Mouse (Mus musculus) gastrocnemius, postnatal 25 days (tissue): ENCODE results near the gene Tuba1b. TPM values are rescaled to one million over a fixed set of nuclear protein-coding genes. Genes with fewer than 3 reads are reported as not detected.
A peak's percentile ranks its signal among the peaks of the same experiment; 100 is the strongest.
"Not testable (repeated sequence)": the region's sequence is repeated elsewhere in the genome, so short reads cannot be mapped to it uniquely, and the experiment has no call there.

Source experiments
- DNase-seq: peaks from one replicate; pipeline ENCODE4 v3.0.0; 2022
- total RNA-seq, 2 experiments: library from RNA; stranded (reverse); gene quantifications; 1 replicate in 1 of 2; 2 replicates in 1 of 2; pipeline ENCODE4 v1.2.3; 2021

The Tuba1b gene
- total RNA-seq, 2 experiments from 2014 or later: 36.4 to 44.5 TPM

DNA sequence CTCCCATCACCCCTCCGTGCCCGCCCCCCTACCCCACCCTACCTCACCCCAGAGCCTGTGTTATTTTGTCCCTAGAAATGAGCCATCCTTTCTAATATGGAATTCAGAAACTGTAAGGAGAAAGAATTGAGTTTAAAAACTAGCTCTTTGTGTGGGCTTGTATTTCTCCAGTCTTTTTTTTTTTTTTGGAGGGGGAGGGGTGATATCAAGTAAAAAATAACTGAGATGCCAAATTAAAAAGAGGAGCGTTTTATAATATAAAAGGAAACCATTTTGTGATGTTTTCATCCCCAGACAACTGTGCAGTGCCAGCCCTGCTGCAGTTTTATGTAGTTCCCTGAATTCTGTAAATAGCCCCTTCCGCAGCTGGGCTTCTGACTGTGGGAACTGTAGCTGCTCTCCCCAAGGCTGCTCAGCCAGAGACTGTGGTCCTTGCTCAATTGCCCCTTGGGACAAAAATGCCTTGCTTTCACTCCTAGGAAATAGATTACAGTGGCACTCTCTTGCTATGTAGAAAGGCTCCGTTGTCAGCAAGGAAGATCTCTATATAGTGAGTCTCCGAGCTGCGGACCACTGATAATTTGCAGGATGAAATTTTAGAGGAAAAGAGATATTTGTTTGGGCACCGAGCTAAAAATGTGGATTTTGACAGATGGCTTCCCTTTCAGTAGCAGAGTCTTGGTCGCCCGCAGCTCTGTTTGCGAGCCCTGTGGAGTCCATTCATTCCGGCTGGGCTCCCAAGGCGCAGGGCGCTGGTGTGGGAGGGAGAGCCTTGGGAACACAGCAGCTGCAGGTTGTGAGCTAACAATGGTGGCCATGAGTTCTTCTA, 20.3 kb upstream of the Tuba1b start:
- no peak for DNase-seq

DNA sequence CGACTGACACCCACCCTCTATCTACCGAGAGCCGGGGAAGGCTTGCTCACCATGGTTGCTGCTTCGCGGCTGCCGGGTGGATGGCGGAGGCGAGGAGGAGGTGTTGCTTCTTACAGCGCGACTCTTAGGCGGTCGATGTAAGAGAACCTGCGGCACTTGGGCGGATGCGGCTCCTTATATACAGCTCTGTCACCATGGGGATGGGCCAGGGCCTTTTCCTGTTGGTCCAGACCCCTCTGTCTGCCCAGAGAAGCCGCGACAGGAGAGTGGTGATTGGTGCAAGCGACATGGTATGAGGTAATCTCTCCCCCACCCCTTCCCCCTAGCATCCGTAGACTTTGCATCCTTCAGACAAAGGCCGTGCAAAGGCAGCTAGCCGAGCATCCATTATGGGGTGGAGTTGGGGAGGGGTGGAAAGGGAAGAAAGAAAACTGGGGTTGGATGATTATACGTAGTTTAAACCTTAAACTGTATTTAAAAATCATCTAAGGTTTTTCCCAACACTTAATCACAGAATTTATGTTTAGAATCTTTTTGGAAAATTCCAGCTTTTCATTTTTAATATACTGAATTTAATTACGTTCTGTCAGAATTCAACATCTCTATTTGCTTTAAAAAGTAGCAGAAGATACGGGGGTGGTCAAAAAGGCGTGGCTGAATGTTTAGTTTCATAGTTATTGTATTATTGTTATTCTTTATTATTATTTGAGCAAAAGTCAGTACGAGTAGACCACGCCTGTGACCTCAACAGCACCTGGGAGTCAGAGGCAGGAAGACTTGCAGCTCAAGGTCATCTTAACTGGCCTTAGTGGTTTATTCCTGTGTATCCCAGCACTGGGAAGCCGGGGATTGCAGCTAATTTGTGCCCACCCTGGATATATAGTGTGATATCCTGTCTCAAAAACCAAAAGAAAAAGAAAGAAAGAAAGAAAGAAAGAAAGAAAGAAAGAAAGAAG, 19.3 kb upstream of the Tuba1b start, which contains the start of the genes Gm49450 and Tuba1a:
TSS of gene Gm49450 (minus strand) at position 151 of the 956 bp plus-strand sequence.
TSS of gene Tuba1a (minus strand) at position 303 of the 956 bp plus-strand sequence.
- peak; percentile 93 for DNase-seq

GRCm38 (mm10) chr15:98952751-98953400, 18.5 kb upstream of the Tuba1b start:
- DNase-seq: peak; percentile 61

GRCm38 (mm10) chr15:98952063-98952455, 17.7 kb upstream of the Tuba1b start:
- DNase-seq: no peak

- not testable (repeated sequence) for DNase-seq
These were observed 17.0 kb upstream of the Tuba1b start for GRCm38 (mm10) chr15:98951122-98952062.

DNA sequence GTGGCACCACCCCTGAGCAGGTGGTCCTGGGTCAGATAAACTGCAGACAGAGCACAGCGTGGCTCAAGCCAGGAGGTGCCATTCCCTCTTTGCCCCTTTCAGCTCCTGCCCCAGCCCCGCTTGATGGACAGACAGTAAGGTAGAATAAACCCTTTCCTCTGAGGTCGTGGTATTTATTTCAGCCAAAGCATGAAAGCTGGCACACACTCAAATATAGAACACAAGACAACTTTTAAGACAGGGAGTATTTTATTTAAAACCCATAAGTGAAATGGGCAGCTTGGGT, 15.2 kb upstream of the Tuba1b start:
- DNase-seq: no peak

GRCm38 (mm10) chr15:98948857-98949606, 14.7 kb upstream of the Tuba1b start:
- no peak for DNase-seq

DNA sequence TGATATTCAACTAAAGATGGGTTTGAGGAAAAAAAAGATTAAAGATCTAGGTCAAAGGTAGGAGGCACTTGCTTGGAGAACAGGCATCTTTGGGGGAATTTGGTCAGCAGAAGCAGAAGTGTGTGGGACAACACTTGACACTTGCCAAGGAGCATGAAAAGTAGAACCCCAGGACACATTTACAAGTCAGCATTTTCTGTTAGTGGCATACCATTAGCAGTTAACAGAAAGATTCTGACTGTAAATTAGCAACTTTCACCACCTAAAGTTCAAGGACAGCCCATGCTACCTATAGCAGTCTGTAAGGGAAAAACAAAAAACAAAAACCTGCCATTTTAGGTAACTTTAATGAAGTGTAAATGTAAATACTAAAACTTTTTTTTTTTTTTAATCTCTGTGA, 14.0 kb upstream of the Tuba1b start:
- no peak for DNase-seq

- no peak for DNase-seq
These were observed 13.5 kb upstream of the Tuba1b start for GRCm38 (mm10) chr15:98947884-98948283.

- no peak for DNase-seq
These were observed 8.8 kb upstream of the Tuba1b start for GRCm38 (mm10) chr15:98943133-98943532.

- no peak for DNase-seq
These were observed 7.7 kb upstream of the Tuba1b start for GRCm38 (mm10) chr15:98942081-98942480.

DNA sequence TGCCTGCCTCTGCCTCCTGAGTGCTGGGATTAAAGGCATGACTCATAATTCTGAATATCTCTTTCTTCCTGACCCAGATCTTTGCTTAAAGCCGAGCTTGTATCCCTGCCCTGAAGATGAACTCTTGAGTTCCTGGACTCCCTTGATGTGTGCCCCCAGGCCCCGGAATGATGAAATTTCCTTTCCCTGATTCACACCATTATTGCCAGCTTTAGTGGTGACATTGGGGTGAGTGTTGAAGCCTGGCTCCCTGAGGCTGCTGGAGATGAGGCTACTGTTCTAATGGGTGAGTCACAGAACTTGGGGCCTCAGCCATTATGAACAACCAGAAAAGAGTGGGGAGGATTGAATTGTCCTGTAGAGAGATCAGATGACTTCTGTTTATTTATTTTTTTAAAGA, 7.2 kb upstream of the Tuba1b start:
- no peak for DNase-seq

GRCm38 (mm10) chr15:98940816-98941215, 6.5 kb upstream of the Tuba1b start:
- no peak for DNase-seq

DNA sequence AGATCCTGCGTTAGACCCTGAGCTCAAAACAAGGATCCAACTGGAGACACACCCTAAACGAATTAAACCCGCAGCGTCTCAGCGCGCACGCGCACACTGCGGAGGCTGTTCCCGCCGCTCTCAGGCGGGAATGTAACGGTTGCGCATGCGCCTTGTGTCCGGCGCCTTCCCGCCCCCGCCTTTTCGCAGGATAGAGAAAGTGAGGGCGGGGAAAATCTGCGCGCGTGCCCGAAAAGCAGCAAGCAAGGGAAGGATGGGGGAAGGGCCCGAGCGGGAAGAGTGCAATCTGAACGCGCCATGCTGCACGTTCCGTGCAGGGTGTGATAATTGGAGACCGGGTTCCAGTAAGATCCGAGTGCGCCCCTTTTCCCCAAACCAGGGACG, 540 bp downstream of the Tuba1b start:
- peak; percentile 91 for DNase-seq

- not testable (repeated sequence) for DNase-seq
These were observed 1.2 kb downstream of the Tuba1b start for GRCm38 (mm10) chr15:98933004-98933671.

DNA sequence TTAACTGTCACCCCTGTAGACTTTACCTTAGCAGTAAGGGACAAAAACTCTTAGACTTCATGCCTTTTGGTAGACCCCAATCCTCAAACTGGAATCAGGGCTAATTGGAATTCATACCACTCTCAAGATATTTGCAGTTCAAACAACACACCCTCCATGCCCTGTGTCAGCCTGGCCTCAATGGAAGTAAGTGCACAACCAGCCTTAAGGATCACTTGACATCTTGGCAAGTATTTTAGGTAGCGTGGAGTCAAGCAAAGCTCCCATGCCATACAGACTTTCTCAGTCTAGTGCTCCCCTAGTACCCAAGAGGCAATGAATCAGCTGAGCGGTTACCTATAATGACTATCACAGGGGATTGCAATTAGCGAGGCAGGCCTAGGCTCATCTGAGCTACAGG, 3.4 kb downstream of the Tuba1b start:
- DNase-seq: no peak

DNA sequence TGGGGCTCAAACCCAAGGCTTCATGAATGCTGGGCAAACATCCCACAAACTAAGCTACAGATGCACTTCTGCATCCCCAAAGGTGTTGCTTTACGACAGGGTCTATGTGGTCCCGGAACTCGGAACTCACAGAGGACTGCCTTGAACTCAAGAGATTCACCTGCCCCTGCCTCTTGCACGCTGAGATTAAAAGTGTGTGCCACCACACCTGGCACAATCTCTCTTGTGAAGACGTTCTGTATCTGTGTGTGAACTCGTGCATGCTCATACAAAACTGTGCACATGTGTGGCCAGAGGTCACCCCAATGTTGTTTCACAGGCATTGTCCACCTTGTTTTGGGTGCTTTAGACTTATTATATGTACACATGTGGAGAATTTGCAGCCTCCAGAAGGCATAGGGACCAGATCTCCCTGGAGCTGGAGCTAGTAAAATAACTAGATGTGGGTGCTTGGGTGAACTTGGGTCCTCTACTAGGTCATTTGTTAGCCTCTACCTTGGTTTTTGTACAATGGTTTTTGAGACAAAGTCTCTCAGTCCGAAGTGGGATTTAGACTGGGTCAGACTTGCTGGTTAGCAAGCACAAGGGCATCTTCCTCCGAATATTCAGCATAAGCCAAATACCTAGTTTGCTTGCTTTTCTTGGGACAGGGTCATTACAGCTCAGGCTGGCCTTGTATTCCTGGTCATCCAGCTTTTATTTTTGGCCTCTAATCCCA, 4.2 kb downstream of the Tuba1b start:
- DNase-seq: no peak

DNA sequence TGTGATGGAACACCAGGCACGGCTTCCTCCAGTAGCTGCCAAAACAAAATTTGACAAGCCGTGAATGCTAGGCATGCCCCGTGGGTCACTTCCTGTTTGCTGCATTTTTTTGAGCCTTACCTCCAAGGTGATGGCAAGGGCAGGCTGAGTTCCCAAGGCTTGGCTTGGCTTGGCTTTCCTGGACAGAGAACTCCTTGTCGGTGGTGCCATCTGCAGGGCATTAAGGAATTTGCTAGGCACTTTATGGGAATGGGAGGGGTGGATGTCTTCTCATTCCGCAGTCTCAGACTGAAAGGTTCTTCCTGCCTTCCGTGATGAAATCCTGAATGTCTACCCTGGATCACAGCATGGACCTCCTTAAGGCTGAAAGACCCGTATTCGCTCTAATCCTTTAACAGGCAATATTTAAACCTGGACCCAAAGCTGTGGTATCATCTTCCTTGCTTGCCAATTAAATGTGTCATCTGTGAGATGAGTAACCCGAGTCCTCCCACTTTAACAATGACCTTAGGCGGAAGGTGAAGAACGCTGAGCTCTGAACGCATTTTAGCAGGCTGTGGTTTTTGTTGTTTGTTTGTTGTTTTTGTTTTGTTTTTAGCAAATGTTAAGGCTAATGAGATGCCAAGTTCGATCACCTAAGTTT, 5.6 kb downstream of the Tuba1b start:
- peak; percentile 59 for DNase-seq

DNA sequence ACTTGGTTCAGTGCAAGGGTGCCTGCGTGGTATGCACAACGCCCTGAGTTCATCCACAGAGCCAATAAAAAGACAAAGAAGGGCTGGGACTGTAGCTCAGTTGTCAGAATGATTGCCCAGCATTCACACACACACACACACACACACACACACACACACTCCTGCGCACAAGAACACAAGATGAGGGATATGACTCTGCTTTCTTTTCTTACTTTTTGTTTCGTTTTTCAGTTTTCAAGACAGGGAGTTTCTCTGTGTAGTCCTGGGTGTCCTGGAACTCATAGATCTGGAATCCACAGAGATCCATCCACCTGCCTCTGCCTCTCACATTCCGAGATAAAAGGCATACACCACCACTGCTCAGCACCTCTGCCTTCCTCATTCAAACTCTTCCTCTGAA, 6.8 kb downstream of the Tuba1b start:
- DNase-seq: no peak
